Mouse (Mus musculus): ENCODE measurements around the gene Gm6525. TPM values are rescaled to one million over a fixed set of nuclear protein-coding genes. Genes with fewer than 3 reads are reported as not detected.

Gene Gm6525
- polyA plus RNA-seq, 1 experiment, result not detected

- Histone ChIP-seq H3K27me3 (replicated peaks) (peaks cover 5% of the 10 kb centered on the region), H3K4me1 (peaks cover 11% of the 10 kb centered on the region), H3K4me3 (replicated peaks) (no peak overlapping the region), H3K9me3 (0 out of 2 replicates have a peak, but pooled peaks cover 3% of the 10 kb centered on the region), H3K36me3 (replicated peaks; ENCODE audit: low read length) (no peaks in the 10 kb centered on the region)
- TF ChIP-seq GATA1 (IDR thresholded peaks at IDR 0.05; ENCODE audit: borderline replicate concordance, low read length) (no peak), FLI1 (IDR thresholded peaks at IDR 0.05; ENCODE audit: low read length) (no peak)
These were observed 7.8 kb upstream of the Gm6525 start for GRCm38 (mm10) chr3:84166073-84166472.

GRCm38 (mm10) chr3:84168943-84169342 is 5.0 kb upstream of the Gm6525 start:
- Histone ChIP-seq H3K4me1 (peaks cover 14% of the 10 kb centered on the region), H3K4me3 (replicated peaks) (no peak overlapping the region), H3K27me3 (replicated peaks) (peaks cover 13% of the 10 kb centered on the region), H3K9me3 (0 out of 2 replicates have a peak, but pooled peaks cover 3% of the 10 kb centered on the region), H3K36me3 (replicated peaks; ENCODE audit: low read length) (no peaks in the 10 kb centered on the region)
- TF ChIP-seq GATA1 (IDR thresholded peaks at IDR 0.05; ENCODE audit: borderline replicate concordance, low read length), result no peak
- no peak for TF ChIP-seq FLI1 (IDR thresholded peaks at IDR 0.05; ENCODE audit: low read length)

- no peak overlapping the region for H3K4me3 ChIP-seq (replicated peaks)
These were observed 4.4 kb upstream of the Gm6525 start for GRCm38 (mm10) chr3:84169393-84170005.

GRCm38 (mm10) chr3:84172406-84172805 is 1.5 kb upstream of the Gm6525 start:
- TF ChIP-seq FLI1 (IDR thresholded peaks at IDR 0.05; ENCODE audit: low read length) (no peak), GATA1 (IDR thresholded peaks at IDR 0.05; ENCODE audit: borderline replicate concordance, low read length) (no peak)
- Histone ChIP-seq H3K4me1 (peaks cover 14% of the 10 kb centered on the region), H3K9me3 (0 out of 2 replicates have a peak, but pooled peaks cover 3% of the 10 kb centered on the region), H3K4me3 (replicated peaks) (peak overlapping the region; percentile 28), H3K36me3 (replicated peaks; ENCODE audit: low read length) (no peaks in the 10 kb centered on the region), H3K27me3 (replicated peaks) (peaks cover 11% of the 10 kb centered on the region)

More at GRCm38 (mm10) chr3:84169393-84170005, 4.4 kb upstream of the Gm6525 start:
- H3K27me3 ChIP-seq (replicated peaks), result peaks cover 13% of the 10 kb centered on the region
- no peaks in the 10 kb centered on the region for H3K36me3 ChIP-seq (replicated peaks; ENCODE audit: low read length)
- TF ChIP-seq GATA1 (IDR thresholded peaks at IDR 0.05; ENCODE audit: borderline replicate concordance, low read length) (no peak), FLI1 (IDR thresholded peaks at IDR 0.05; ENCODE audit: low read length) (no peak)
- H3K4me1 ChIP-seq, result peaks cover 14% of the 10 kb centered on the region
- H3K9me3 ChIP-seq, result 0 out of 2 replicates have a peak, but pooled peaks cover 3% of the 10 kb centered on the region

- Histone ChIP-seq H3K9me3 (0 out of 2 replicates have a peak, but pooled peaks cover under 1% of the 10 kb centered on the region), H3K36me3 (replicated peaks; ENCODE audit: low read length) (no peaks in the 10 kb centered on the region), H3K4me1 (peaks cover 4% of the 10 kb centered on the region; the same call in 1 of the 2 replicates), H3K4me3 (replicated peaks) (no peak overlapping the region), H3K27me3 (replicated peaks) (peaks cover 14% of the 10 kb centered on the region)
- no peak for TF ChIP-seq FLI1 (IDR thresholded peaks at IDR 0.05; ENCODE audit: low read length)
- no peak for TF ChIP-seq GATA1 (IDR thresholded peaks at IDR 0.05; ENCODE audit: borderline replicate concordance, low read length)
These were observed 1.7 kb downstream of the Gm6525 start for GRCm38 (mm10) chr3:84175337-84176315.

GRCm38 (mm10) chr3:84177834-84178233 is 3.9 kb downstream of the Gm6525 start:
- Histone ChIP-seq H3K36me3 (replicated peaks; ENCODE audit: low read length) (no peaks in the 10 kb centered on the region), H3K9me3 (no peaks in the 10 kb centered on the region), H3K27me3 (replicated peaks) (peaks cover 13% of the 10 kb centered on the region), H3K4me1 (no peaks in the 10 kb centered on the region), H3K4me3 (replicated peaks) (no peak overlapping the region)
- no peak for TF ChIP-seq GATA1 (IDR thresholded peaks at IDR 0.05; ENCODE audit: borderline replicate concordance, low read length)
- TF ChIP-seq FLI1 (IDR thresholded peaks at IDR 0.05; ENCODE audit: low read length), result no peak

- Histone ChIP-seq H3K9me3 (peaks cover 12% of the 10 kb centered on the region), H3K36me3 (replicated peaks; ENCODE audit: low read length) (no peaks in the 10 kb centered on the region), H3K4me3 (replicated peaks) (no peak overlapping the region), H3K27me3 (replicated peaks) (peaks cover 21% of the 10 kb centered on the region), H3K4me1 (no peaks in the 10 kb centered on the region)
- no peak for TF ChIP-seq GATA1 (IDR thresholded peaks at IDR 0.05; ENCODE audit: borderline replicate concordance, low read length)
- no peak for TF ChIP-seq FLI1 (IDR thresholded peaks at IDR 0.05; ENCODE audit: low read length)
These were observed 6.4 kb downstream of the Gm6525 start for GRCm38 (mm10) chr3:84180304-84180703.

- no peak overlapping the region for H3K4me3 ChIP-seq (replicated peaks)
- peaks cover 12% of the 10 kb centered on the region for H3K9me3 ChIP-seq
- peaks cover 25% of the 10 kb centered on the region for H3K27me3 ChIP-seq (replicated peaks)
- no peak for TF ChIP-seq GATA1 (IDR thresholded peaks at IDR 0.05; ENCODE audit: borderline replicate concordance, low read length)
- no peak for TF ChIP-seq FLI1 (IDR thresholded peaks at IDR 0.05; ENCODE audit: low read length)
- H3K4me1 ChIP-seq, result no peaks in the 10 kb centered on the region
- no peaks in the 10 kb centered on the region for H3K36me3 ChIP-seq (replicated peaks; ENCODE audit: low read length)
These were observed 7.2 kb downstream of the Gm6525 start for GRCm38 (mm10) chr3:84181102-84181501.

GRCm38 (mm10) chr3:84181717-84182116 is 7.8 kb downstream of the Gm6525 start:
- H3K4me1 ChIP-seq, result no peaks in the 10 kb centered on the region
- no peaks in the 10 kb centered on the region for H3K36me3 ChIP-seq (replicated peaks; ENCODE audit: low read length)
- peaks cover 31% of the 10 kb centered on the region for H3K27me3 ChIP-seq (replicated peaks)
- peaks cover 12% of the 10 kb centered on the region for H3K9me3 ChIP-seq
- no peak overlapping the region for H3K4me3 ChIP-seq (replicated peaks)
- no peak for TF ChIP-seq GATA1 (IDR thresholded peaks at IDR 0.05; ENCODE audit: borderline replicate concordance, low read length)
- TF ChIP-seq FLI1 (IDR thresholded peaks at IDR 0.05; ENCODE audit: low read length), result no peak
